Mouse (Mus musculus) heart, adult 2 months (tissue): Measurements from ENCODE around the gene Maml2. TPM values are rescaled to one million over a fixed set of nuclear protein-coding genes. Genes with fewer than 3 reads are reported as not detected.
A peak's percentile ranks its signal among the peaks of the same experiment; 100 is the strongest.

ENCODE experiments used
- DNase-seq, 2 experiments: peaks; one replicate each; pipeline ENCODE4 v3.0.0; 2021
- H3K27ac ChIP-seq: fragments of 200-600 bp; 2 replicates; pipeline ENCODE4 v1.8.1; 2022
- H3K27me3 ChIP-seq: fragments of 200-500 bp; 2 replicates; pipeline ENCODE4 v1.6.1; 2012; ENCODE audit warnings: mild to moderate bottlenecking, low read length, inconsistent platforms, mixed read lengths; ENCODE audit not compliant: control insufficient read depth, insufficient read depth
- H3K36me3 ChIP-seq: fragments of 200-500 bp; 2 replicates; pipeline ENCODE4 v1.6.1; 2012; ENCODE audit warnings: low read length, inconsistent platforms; ENCODE audit not compliant: control insufficient read depth, insufficient read depth
- H3K4me1 ChIP-seq: fragments of 200-500 bp; 2 replicates; pipeline ENCODE4 v1.6.1; 2011; ENCODE audit warnings: low read length; ENCODE audit not compliant: control insufficient read depth, insufficient read depth
- H3K4me3 ChIP-seq: fragments of 200-600 bp; 2 replicates; pipeline ENCODE4 v1.8.1; 2022
- H3K79me2 ChIP-seq: fragments of 200-500 bp; replicated peaks from 2 replicates; pipeline ENCODE4 v1.6.1; 2012; ENCODE audit warnings: mild to moderate bottlenecking, inconsistent platforms, low read length, moderate library complexity, mixed read lengths; ENCODE audit not compliant: control insufficient read depth, insufficient read depth
- H3K9ac ChIP-seq: fragments of 200-500 bp; 2 replicates; pipeline ENCODE4 v1.6.1; 2012; ENCODE audit warnings: low read depth, mild to moderate bottlenecking, control low read depth, inconsistent platforms, low read length, mixed read lengths
- CTCF ChIP-seq: fragments of 200-600 bp; IDR thresholded peaks from 2 replicates; pipeline ENCODE4 v1.8.1; 2022; ENCODE audit warnings: antibody characterized with exemption, mild to moderate bottlenecking, moderate library complexity
- EP300 ChIP-seq: fragments of 200-500 bp; IDR thresholded peaks from 2 replicates; pipeline ENCODE4 v1.6.1; 2011; ENCODE audit warnings: low read depth, low read length, control low read depth; ENCODE audit not compliant: insufficient read depth
- POLR2A ChIP-seq: fragments of 200-500 bp; IDR thresholded peaks from 2 replicates; pipeline ENCODE4 v1.6.1; 2011; ENCODE audit warnings: mild to moderate bottlenecking, low read depth, low read length, control low read depth; ENCODE audit not compliant: insufficient read depth
- WGBS: fragments of 180-500 bp; shearing (Covaris S2); methylation state at CpG from one replicate; pipeline ENCODE4 v1.1.7; 2018; 5-methylcytosine and 5-hydroxymethylcytosine counted together
- intact Hi-C: fragments of 180-260 bp; cut with DNase I; formaldehyde crosslinking; loops from one replicate; pipeline ENCODE4 v1.15.1; 2025
- polyA plus RNA-seq: library from polyadenylated mRNA; depleted of rRNA; stranded (reverse); fragments of >200 nt; gene quantifications from 2 replicates; pipeline ENCODE4 v1.2.3, GENCODE M21; 2012
- total RNA-seq, 2 experiments: library from RNA; stranded (reverse); gene quantifications; 2 replicates each; pipeline ENCODE4 v1.2.3; 2021

Gene Maml2
- total and polyA plus RNA-seq, 3 experiments = 4.8 to 6.5 (median 5.7) TPM

GRCm38 (mm10) chr9:13678026-13678425, 380.3 kb downstream of the Maml2 start:
- DNase-seq = no peak
- 90% methylated on average over 2 of the region's 2 CpGs for WGBS
- no peak overlapping the region for H3K4me3 ChIP-seq

GRCm38 (mm10) chr9:13679696-13680095, 381.9 kb downstream of the Maml2 start:
- Histone ChIP-seq H3K9ac (no peak overlapping the region), H3K36me3 (peaks cover 3% of the 10 kb centered on the region; the same call in 1 of the 2 replicates), H3K79me2 (no peaks in the 10 kb centered on the region), H3K4me3 (no peak overlapping the region), H3K27me3 (no peaks in the 10 kb centered on the region), H3K27ac (no peak overlapping the region), H3K4me1 (peaks cover 5% of the 10 kb centered on the region)
- 98% methylated on average over 2 of the region's 2 CpGs for WGBS
- no peak for DNase-seq
- TF ChIP-seq EP300 (no peak), POLR2A (no peak), CTCF (no peak)
- intact Hi-C loops = no loop called here

More at GRCm38 (mm10) chr9:13678026-13678425, 380.3 kb downstream of the Maml2 start:
- Histone ChIP-seq H3K36me3 (peaks cover 3% of the 10 kb centered on the region; the same call in 1 of the 2 replicates), H3K27ac (no peak overlapping the region), H3K9ac (no peak overlapping the region), H3K79me2 (no peaks in the 10 kb centered on the region), H3K27me3 (no peaks in the 10 kb centered on the region), H3K4me1 (peaks cover 5% of the 10 kb centered on the region)
- intact Hi-C loops = no loop called here
- TF ChIP-seq EP300 (no peak), CTCF (no peak), POLR2A (no peak)

GRCm38 (mm10) chr9:13681147-13681546, 383.4 kb downstream of the Maml2 start:
- no peak overlapping the region for H3K4me3 ChIP-seq
- no peak overlapping the region for H3K27ac ChIP-seq
- no peak overlapping the region for H3K9ac ChIP-seq
- intact Hi-C loops = no loop called here
- peaks cover 5% of the 10 kb centered on the region for H3K4me1 ChIP-seq
- H3K36me3 ChIP-seq = peaks cover 3% of the 10 kb centered on the region; the same call in 1 of the 2 replicates
- no peaks in the 10 kb centered on the region for H3K27me3 ChIP-seq
- 77% methylated on average over 8 of the region's 8 CpGs for WGBS
- no peaks in the 10 kb centered on the region for H3K79me2 ChIP-seq
- TF ChIP-seq CTCF (no peak), POLR2A (no peak), EP300 (no peak)
- DNase-seq = no peak

GRCm38 (mm10) chr9:13681581-13682038, 383.9 kb downstream of the Maml2 start:
- TF ChIP-seq POLR2A (no peak), CTCF (peak; percentile 68)
- Histone ChIP-seq H3K36me3 (peaks cover 3% of the 10 kb centered on the region; the same call in 1 of the 2 replicates), H3K9ac (no peak overlapping the region), H3K79me2 (no peaks in the 10 kb centered on the region), H3K4me3 (no peak overlapping the region), H3K27me3 (no peaks in the 10 kb centered on the region), H3K27ac (no peak overlapping the region; the same call in 1 of the 2 replicates), H3K4me1 (peaks cover 5% of the 10 kb centered on the region)
- 10% methylated on average over 8 of the region's 8 CpGs for WGBS
- intact Hi-C loops = no loop called here
- DNase-seq = peak; percentile 24 to 34

GRCm38 (mm10) chr9:13684327-13684934, 386.7 kb downstream of the Maml2 start:
- TF ChIP-seq POLR2A = no peak
- no peak for TF ChIP-seq CTCF
- no peak for TF ChIP-seq EP300
- no peak overlapping the region for H3K4me3 ChIP-seq
- H3K27me3 ChIP-seq = no peaks in the 10 kb centered on the region
- H3K36me3 ChIP-seq = peaks cover 3% of the 10 kb centered on the region
- 95% methylated on average over 6 of the region's 6 CpGs for WGBS
- no peaks in the 10 kb centered on the region for H3K79me2 ChIP-seq
- peaks cover 5% of the 10 kb centered on the region for H3K4me1 ChIP-seq
- no peak for DNase-seq
- H3K9ac ChIP-seq = no peak overlapping the region
- intact Hi-C loops = no loop called here
- no peak overlapping the region for H3K27ac ChIP-seq

GRCm38 (mm10) chr9:13686977-13687659, 389.4 kb downstream of the Maml2 start:
- 88% methylated on average over 19 of the region's 19 CpGs for WGBS
- Histone ChIP-seq H3K27me3 (no peaks in the 10 kb centered on the region), H3K4me1 (peaks cover 1% of the 10 kb centered on the region; the same call in 1 of the 2 replicates), H3K36me3 (peaks cover 4% of the 10 kb centered on the region), H3K4me3 (no peak overlapping the region), H3K79me2 (no peaks in the 10 kb centered on the region), H3K9ac (no peak overlapping the region), H3K27ac (no peak overlapping the region)
- intact Hi-C loops = no loop called here
- TF ChIP-seq POLR2A = no peak
- peak; percentile 55 for TF ChIP-seq CTCF
- no peak for TF ChIP-seq EP300
- DNase-seq = no peak
